Mouse (Mus musculus) thymus, postnatal 4 days (tissue): ENCODE results near the gene Utp3.
"Not testable (repeated sequence)": the region's sequence is repeated elsewhere in the genome, so short reads cannot be mapped to it uniquely, and the experiment has no call there.

Source experiments
- DNase-seq: peaks from one replicate; pipeline ENCODE4 v3.0.0; 2021

Gene Utp3

GRCm38 (mm10) chr5:88554086-88554886, at the start of gene Utp3:
TSS of gene Utp3 (plus strand) at chr5:88554462.
- DNase-seq, result peak; percentile 93

GRCm38 (mm10) chr5:88508555-88508954, 45.7 kb upstream of the Utp3 start:
- no peak for DNase-seq

- no peak for DNase-seq
These were observed 45.3 kb upstream of the Utp3 start for GRCm38 (mm10) chr5:88508990-88509389.

- DNase-seq, result peak; percentile 42
These were observed 35.0 kb upstream of the Utp3 start for GRCm38 (mm10) chr5:88519232-88519631.

- no peak for DNase-seq
These were observed 26.6 kb upstream of the Utp3 start, which contains the start of gene Jchain for GRCm38 (mm10) chr5:88527657-88528056. TSS of gene Jchain (minus strand) at chr5:88527891.

- DNase-seq, result no peak
These were observed 23.4 kb upstream of the Utp3 start for GRCm38 (mm10) chr5:88530908-88531307.

GRCm38 (mm10) chr5:88534697-88535096, 19.6 kb upstream of the Utp3 start:
- no peak for DNase-seq

- DNase-seq, result no peak
These were observed 13.4 kb upstream of the Utp3 start for GRCm38 (mm10) chr5:88540845-88541244.

- peak; percentile 58 for DNase-seq
These were observed 11.5 kb upstream of the Utp3 start for GRCm38 (mm10) chr5:88542651-88543282.

- DNase-seq, result not testable (repeated sequence)
These were observed 9.9 kb upstream of the Utp3 start for GRCm38 (mm10) chr5:88544411-88544810.

- DNase-seq, result no peak
These were observed 8.7 kb upstream of the Utp3 start for GRCm38 (mm10) chr5:88545536-88545935.

GRCm38 (mm10) chr5:88553271-88554085, 784 bp upstream of the Utp3 start:
- DNase-seq, result no peak

GRCm38 (mm10) chr5:88558991-88559390, 4.7 kb downstream of the Utp3 start:
- no peak for DNase-seq

- no peak for DNase-seq
These were observed 7.0 kb downstream of the Utp3 start for GRCm38 (mm10) chr5:88561080-88561814.

GRCm38 (mm10) chr5:88562863-88563780, 8.9 kb downstream of the Utp3 start:
- no peak for DNase-seq

GRCm38 (mm10) chr5:88564501-88565147, 10.4 kb downstream of the Utp3 start, which contains the start of gene Rufy3:
TSS of gene Rufy3 (plus strand) at chr5:88565040.
- peak; percentile 88 for DNase-seq

- DNase-seq, result peak; percentile 67
These were observed 11.1 kb downstream of the Utp3 start for GRCm38 (mm10) chr5:88565148-88566033.

- DNase-seq, result no peak
These were observed 12.0 kb downstream of the Utp3 start for GRCm38 (mm10) chr5:88566034-88566841.

- no peak for DNase-seq
These were observed 15.3 kb downstream of the Utp3 start for GRCm38 (mm10) chr5:88569541-88569940.
